Mouse (Mus musculus): ENCODE data around the gene Sycp3. TPM values are rescaled to one million over a fixed set of nuclear protein-coding genes. Genes with fewer than 3 reads are reported as not detected.

The Sycp3 gene
- polyA plus RNA-seq, 1 experiment = 0.54 TPM

GRCm38 (mm10) chr10:88488629-88489028 is 29.3 kb downstream of the Sycp3 start:
- Histone ChIP-seq H3K27me3 (ENCODE audit: control insufficient read depth, insufficient read depth, low read length) (no peaks in the 10 kb centered on the region), H3K4me3 (replicated peaks; ENCODE audit: insufficient read depth, low read depth, low read length) (no peak overlapping the region), H3K4me1 (ENCODE audit: control insufficient read depth, insufficient read depth, low read length) (no peaks in the 10 kb centered on the region; the same call in 1 of the 2 replicates), H3K27ac (ENCODE audit: insufficient read depth, low read length) (no peak overlapping the region)
- WGBS = 94% methylated on average over 5 of the region's 5 CpGs
- no peak for TF ChIP-seq POLR2A (IDR thresholded peaks at IDR 0.05; ENCODE audit: borderline replicate concordance, insufficient read depth, low read length)
- TF ChIP-seq CTCF (IDR thresholded peaks at IDR 0.05; ENCODE audit: borderline replicate concordance, insufficient read depth, low read depth, low read length) = no peak
- no peak for DNase-seq

- no peak overlapping the region for H3K27ac ChIP-seq (ENCODE audit: insufficient read depth, low read length)
- H3K4me1 ChIP-seq (ENCODE audit: control insufficient read depth, insufficient read depth, low read length) = no peaks in the 10 kb centered on the region; the same call in 1 of the 2 replicates
- TF ChIP-seq CTCF (IDR thresholded peaks at IDR 0.05; ENCODE audit: borderline replicate concordance, insufficient read depth, low read depth, low read length) (no peak), POLR2A (IDR thresholded peaks at IDR 0.05; ENCODE audit: borderline replicate concordance, insufficient read depth, low read length) (no peak)
- WGBS = 62% methylated on average over 7 of the region's 7 CpGs
- no peak overlapping the region for H3K4me3 ChIP-seq (replicated peaks; ENCODE audit: insufficient read depth, low read depth, low read length)
- DNase-seq = no peak
- no peaks in the 10 kb centered on the region for H3K27me3 ChIP-seq (ENCODE audit: control insufficient read depth, insufficient read depth, low read length)
Measured at GRCm38 (mm10) chr10:88491632-88492031, 32.3 kb downstream of the Sycp3 start.

DNA sequence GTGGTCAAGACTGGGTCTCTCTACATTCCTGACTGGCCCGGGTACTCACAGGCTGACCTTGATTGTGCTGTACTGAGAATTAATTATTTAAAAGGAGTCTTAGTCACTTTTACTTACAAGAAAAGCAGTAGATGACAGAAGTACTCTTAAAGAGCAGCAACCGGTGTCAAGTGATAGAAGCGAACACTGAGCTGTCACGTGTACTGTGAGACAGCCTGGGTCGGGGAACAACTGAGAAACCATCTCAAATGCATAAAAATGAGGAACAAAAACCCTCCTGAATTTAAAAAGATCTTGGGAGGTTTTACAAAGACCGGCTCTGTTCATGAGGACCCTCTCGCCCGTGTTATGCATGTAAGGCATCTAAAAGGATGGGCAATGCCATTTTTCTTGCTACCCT is 33.3 kb downstream of the Sycp3 start:
- H3K27me3 ChIP-seq (ENCODE audit: control insufficient read depth, insufficient read depth, low read length) = no peaks in the 10 kb centered on the region
- TF ChIP-seq CTCF (IDR thresholded peaks at IDR 0.05; ENCODE audit: borderline replicate concordance, insufficient read depth, low read depth, low read length) (no peak), POLR2A (IDR thresholded peaks at IDR 0.05; ENCODE audit: borderline replicate concordance, insufficient read depth, low read length) (no peak)
- no peak for DNase-seq
- H3K27ac ChIP-seq (ENCODE audit: insufficient read depth, low read length) = no peak overlapping the region
- WGBS = 86% methylated on average over 8 of the region's 8 CpGs
- H3K4me3 ChIP-seq (replicated peaks; ENCODE audit: insufficient read depth, low read depth, low read length) = no peak overlapping the region
- H3K4me1 ChIP-seq (ENCODE audit: control insufficient read depth, insufficient read depth, low read length) = no peaks in the 10 kb centered on the region; the same call in 1 of the 2 replicates

- Histone ChIP-seq H3K27ac (ENCODE audit: insufficient read depth, low read length) (no peak overlapping the region), H3K27me3 (ENCODE audit: control insufficient read depth, insufficient read depth, low read length) (no peaks in the 10 kb centered on the region), H3K4me3 (replicated peaks; ENCODE audit: insufficient read depth, low read depth, low read length) (no peak overlapping the region), H3K4me1 (ENCODE audit: control insufficient read depth, insufficient read depth, low read length) (no peaks in the 10 kb centered on the region; the same call in 1 of the 2 replicates)
- no peak for DNase-seq
- TF ChIP-seq POLR2A (IDR thresholded peaks at IDR 0.05; ENCODE audit: borderline replicate concordance, insufficient read depth, low read length) (no peak), CTCF (IDR thresholded peaks at IDR 0.05; ENCODE audit: borderline replicate concordance, insufficient read depth, low read depth, low read length) (no peak)
- WGBS = 86% methylated on average over 4 of the region's 4 CpGs
Measured at GRCm38 (mm10) chr10:88494959-88495587, 35.7 kb downstream of the Sycp3 start.

DNA sequence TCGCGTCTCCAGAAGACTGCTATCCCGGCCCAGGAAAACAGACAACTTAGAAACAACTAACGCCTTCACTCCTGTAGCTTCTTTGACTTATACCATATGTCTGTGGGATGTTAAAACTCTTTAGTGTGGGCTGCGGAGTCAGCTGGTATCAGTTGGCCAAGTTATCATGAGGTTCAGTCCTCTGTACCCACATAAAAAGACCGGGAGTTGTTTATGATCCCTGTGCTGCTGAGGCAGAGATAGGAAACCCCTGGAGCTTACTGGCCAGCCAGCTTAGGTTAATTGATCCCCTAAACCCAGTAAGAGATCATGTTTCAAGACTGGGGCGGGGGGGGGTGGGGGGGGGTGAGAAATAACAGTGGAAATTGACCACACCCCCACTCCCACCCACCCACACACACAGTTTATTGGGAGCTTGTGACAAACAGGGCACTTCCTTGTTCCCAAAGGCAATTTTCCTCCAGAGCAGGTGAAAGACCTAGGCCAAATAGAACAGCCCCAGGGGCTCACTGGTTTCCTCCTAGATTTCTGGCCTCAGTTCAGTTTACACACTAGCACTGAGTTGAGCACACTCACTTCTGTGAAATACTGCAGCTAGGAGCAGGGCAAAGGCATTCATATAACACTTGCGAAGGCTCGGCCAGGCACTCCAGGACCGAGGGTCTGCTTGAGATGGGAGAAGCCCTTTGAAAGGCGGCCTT is 37.6 kb downstream of the Sycp3 start:
- Histone ChIP-seq H3K27ac (ENCODE audit: insufficient read depth, low read length) (no peak overlapping the region), H3K4me1 (ENCODE audit: control insufficient read depth, insufficient read depth, low read length) (peaks cover 9% of the 10 kb centered on the region), H3K4me3 (replicated peaks; ENCODE audit: insufficient read depth, low read depth, low read length) (no peak overlapping the region), H3K27me3 (ENCODE audit: control insufficient read depth, insufficient read depth, low read length) (no peaks in the 10 kb centered on the region)
- WGBS = 88% methylated on average over 11 of the region's 11 CpGs
- DNase-seq = no peak
- TF ChIP-seq POLR2A (IDR thresholded peaks at IDR 0.05; ENCODE audit: borderline replicate concordance, insufficient read depth, low read length) (no peak), CTCF (IDR thresholded peaks at IDR 0.05; ENCODE audit: borderline replicate concordance, insufficient read depth, low read depth, low read length) (no peak)

DNA sequence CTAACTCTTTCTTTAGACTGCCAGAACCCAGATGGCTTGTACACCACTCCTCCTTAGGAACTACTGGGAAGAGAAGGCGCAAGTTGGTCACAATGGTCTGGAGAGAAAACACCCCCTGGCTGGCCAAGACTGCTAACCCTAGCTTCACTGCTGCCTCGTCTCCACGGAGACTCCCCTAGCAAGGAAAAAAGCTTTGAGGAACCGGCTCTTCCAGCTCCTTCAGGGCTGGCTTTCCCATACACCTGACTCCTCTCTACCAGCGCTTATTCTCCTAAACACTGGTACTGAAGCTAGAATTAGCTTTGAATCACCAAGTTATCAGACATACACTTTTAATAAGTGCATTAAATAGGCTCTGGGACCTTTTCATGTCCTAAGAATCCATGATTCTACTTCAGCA is 40.6 kb downstream of the Sycp3 start:
- TF ChIP-seq POLR2A (IDR thresholded peaks at IDR 0.05; ENCODE audit: borderline replicate concordance, insufficient read depth, low read length) = no peak
- no peak for TF ChIP-seq CTCF (IDR thresholded peaks at IDR 0.05; ENCODE audit: borderline replicate concordance, insufficient read depth, low read depth, low read length)
- Histone ChIP-seq H3K4me1 (ENCODE audit: control insufficient read depth, insufficient read depth, low read length) (peaks cover 9% of the 10 kb centered on the region), H3K4me3 (replicated peaks; ENCODE audit: insufficient read depth, low read depth, low read length) (no peak overlapping the region), H3K27ac (ENCODE audit: insufficient read depth, low read length) (no peak overlapping the region), H3K27me3 (ENCODE audit: control insufficient read depth, insufficient read depth, low read length) (no peaks in the 10 kb centered on the region)
- WGBS = 58% methylated on average over 5 of the region's 5 CpGs
- DNase-seq = no peak

DNA sequence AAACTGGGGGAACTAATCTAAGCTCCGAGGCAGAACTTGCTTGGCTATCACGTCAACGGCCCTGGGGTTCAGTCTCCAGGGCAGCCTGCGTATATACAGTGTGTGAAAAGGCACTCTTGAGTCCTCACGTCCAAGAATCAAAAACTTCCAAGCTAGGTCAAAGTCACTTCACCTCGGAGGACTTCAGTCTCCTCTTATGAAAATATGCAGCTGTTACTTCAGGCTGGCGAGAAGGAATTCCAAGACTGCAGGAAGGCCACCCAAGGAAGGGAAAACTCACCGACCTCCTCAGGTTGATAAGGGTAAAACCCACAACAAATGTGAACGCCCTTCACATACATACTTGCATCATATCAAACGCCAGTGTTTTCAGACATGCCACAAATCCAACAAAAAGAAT is 42.0 kb downstream of the Sycp3 start:
- peaks cover 9% of the 10 kb centered on the region for H3K4me1 ChIP-seq (ENCODE audit: control insufficient read depth, insufficient read depth, low read length)
- H3K27ac ChIP-seq (ENCODE audit: insufficient read depth, low read length) = no peak overlapping the region
- TF ChIP-seq CTCF (IDR thresholded peaks at IDR 0.05; ENCODE audit: borderline replicate concordance, insufficient read depth, low read depth, low read length) = no peak
- no peak for TF ChIP-seq POLR2A (IDR thresholded peaks at IDR 0.05; ENCODE audit: borderline replicate concordance, insufficient read depth, low read length)
- no peak overlapping the region for H3K4me3 ChIP-seq (replicated peaks; ENCODE audit: insufficient read depth, low read depth, low read length)
- H3K27me3 ChIP-seq (ENCODE audit: control insufficient read depth, insufficient read depth, low read length) = no peaks in the 10 kb centered on the region
- WGBS = 79% methylated on average over 10 of the region's 10 CpGs
- no peak for DNase-seq

Data from cerebellum, adult 2 months (tissue).